Mouse (Mus musculus): ENCODE data around the gene 4930544D05Rik. TPM values are rescaled to one million over a fixed set of nuclear protein-coding genes. Genes with fewer than 3 reads are reported as not detected.

Gene 4930544D05Rik
- total RNA-seq, 1 experiment = 0.45 TPM

DNA sequence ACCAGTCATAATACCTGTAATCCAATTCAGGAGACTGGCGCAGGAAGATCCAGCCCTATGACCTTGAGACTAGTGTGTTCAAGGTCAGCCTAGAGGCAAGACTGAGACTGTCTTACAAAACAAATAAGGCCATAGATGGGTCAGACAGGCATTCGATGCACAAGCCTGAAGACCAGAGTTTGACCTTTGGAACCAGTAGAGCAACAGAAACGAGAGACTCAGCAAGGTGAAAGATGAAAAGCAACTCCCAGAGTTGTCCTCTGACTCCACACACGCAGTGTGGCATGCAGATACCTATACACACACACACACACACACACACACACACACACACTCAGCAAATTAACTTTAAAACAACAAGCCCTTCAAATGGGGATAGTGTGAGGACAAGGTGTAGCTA lies 11.2 kb downstream of the 4930544D05Rik start:
- Histone ChIP-seq H3K9me3 (ENCODE audit: control insufficient read depth, insufficient read depth, low read depth, low read length) (no peaks in the 10 kb centered on the region), H3K36me3 (ENCODE audit: control insufficient read depth, insufficient read depth, low read length, poor library complexity, severe bottlenecking) (no peaks in the 10 kb centered on the region), H3K4me3 (ENCODE audit: insufficient read depth in 1 of 2, low read depth in 1 of 2, low read length in 2 of 2, poor library complexity in 1 of 2, severe bottlenecking in 1 of 2) (no peak overlapping the region), H3K27ac (ENCODE audit: insufficient read depth, low read depth, low read length, poor library complexity, severe bottlenecking) (no peak overlapping the region), H3K4me1 (ENCODE audit: control insufficient read depth in 2 of 2, insufficient read depth in 2 of 2, low read length in 2 of 2, poor library complexity in 1 of 2) (peaks cover 4 to 18% of the 10 kb centered on the region in 2 experiments; a peak in 2 of 4 replicates), H3K9ac (ENCODE audit: insufficient read depth, low read depth, low read length, poor library complexity, severe bottlenecking) (no peak overlapping the region)
- TF ChIP-seq MAFK (IDR thresholded peaks at IDR 0.05; ENCODE audit: insufficient read depth, low read depth, low read length) = no peak
- no peak for TF ChIP-seq ZC3H11A (IDR thresholded peaks at IDR 0.05; ENCODE audit: borderline replicate concordance, low read depth, low read length)
- no peak for TF ChIP-seq HCFC1 (IDR thresholded peaks at IDR 0.05; ENCODE audit: borderline replicate concordance, insufficient read depth, low read length)
- TF ChIP-seq CHD2 (IDR thresholded peaks at IDR 0.05; ENCODE audit: low read depth, low read length) = no peak
- no peak for TF ChIP-seq ZNF384 (IDR thresholded peaks at IDR 0.05; ENCODE audit: low read depth, low read length)
- in situ Hi-C loops (cut with MboI; ENCODE audit: low sequenced_read_pairs in 2 of 2, unreplicated experiment in 2 of 2) = loop anchor here in 1 of 2 experiments (10.0 kb wide), 1 partner anchor 128 kb away; no protein-coding TSS in a partner anchor
- no peak for DNase-seq (ENCODE audit: low read depth, low spot score)

DNA sequence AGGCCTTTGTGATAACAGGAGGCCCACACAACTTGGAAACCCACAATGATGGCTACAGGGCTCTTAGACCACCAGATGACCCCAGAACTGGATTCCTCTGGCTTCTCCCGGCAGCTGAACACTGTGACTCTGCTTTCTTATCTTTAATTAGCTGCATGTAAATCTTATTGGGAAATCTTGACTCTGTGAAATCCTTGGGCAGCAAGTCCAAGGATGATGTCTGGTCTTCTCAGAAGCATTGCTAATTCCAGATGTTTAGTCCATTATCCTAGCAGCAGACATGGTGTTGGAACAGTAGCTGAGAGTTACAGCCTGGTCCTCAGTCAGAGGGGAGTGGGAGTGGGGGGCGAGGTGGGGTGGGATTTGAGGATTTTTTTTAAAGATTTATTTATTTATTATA lies 12.8 kb downstream of the 4930544D05Rik start:
- TF ChIP-seq CHD2 (IDR thresholded peaks at IDR 0.05; ENCODE audit: low read depth, low read length) (no peak), HCFC1 (IDR thresholded peaks at IDR 0.05; ENCODE audit: borderline replicate concordance, insufficient read depth, low read length) (no peak), ZC3H11A (IDR thresholded peaks at IDR 0.05; ENCODE audit: borderline replicate concordance, low read depth, low read length) (no peak), ZNF384 (IDR thresholded peaks at IDR 0.05; ENCODE audit: low read depth, low read length) (no peak), MAFK (IDR thresholded peaks at IDR 0.05; ENCODE audit: insufficient read depth, low read depth, low read length) (no peak)
- no peak overlapping the region for H3K27ac ChIP-seq (ENCODE audit: insufficient read depth, low read depth, low read length, poor library complexity, severe bottlenecking)
- DNase-seq (ENCODE audit: low read depth, low spot score) = no peak
- no peaks in the 10 kb centered on the region for H3K36me3 ChIP-seq (ENCODE audit: control insufficient read depth, insufficient read depth, low read length, poor library complexity, severe bottlenecking)
- no peak overlapping the region for H3K9ac ChIP-seq (ENCODE audit: insufficient read depth, low read depth, low read length, poor library complexity, severe bottlenecking)
- no peak overlapping the region for H3K4me3 ChIP-seq (ENCODE audit: insufficient read depth in 1 of 2, low read depth in 1 of 2, low read length in 2 of 2, poor library complexity in 1 of 2, severe bottlenecking in 1 of 2)
- in situ Hi-C loops (cut with MboI; ENCODE audit: low sequenced_read_pairs in 2 of 2, unreplicated experiment in 2 of 2) = loop anchor here in 1 of 2 experiments (10.0 kb wide), 1 partner anchor 126 kb away; no protein-coding TSS in a partner anchor
- no peaks in the 10 kb centered on the region for H3K9me3 ChIP-seq (ENCODE audit: control insufficient read depth, insufficient read depth, low read depth, low read length)
- H3K4me1 ChIP-seq (ENCODE audit: control insufficient read depth in 2 of 2, insufficient read depth in 2 of 2, low read length in 2 of 2, poor library complexity in 1 of 2) = peaks cover 4 to 11% of the 10 kb centered on the region in 2 experiments; a peak in 1 of 4 replicates

DNA sequence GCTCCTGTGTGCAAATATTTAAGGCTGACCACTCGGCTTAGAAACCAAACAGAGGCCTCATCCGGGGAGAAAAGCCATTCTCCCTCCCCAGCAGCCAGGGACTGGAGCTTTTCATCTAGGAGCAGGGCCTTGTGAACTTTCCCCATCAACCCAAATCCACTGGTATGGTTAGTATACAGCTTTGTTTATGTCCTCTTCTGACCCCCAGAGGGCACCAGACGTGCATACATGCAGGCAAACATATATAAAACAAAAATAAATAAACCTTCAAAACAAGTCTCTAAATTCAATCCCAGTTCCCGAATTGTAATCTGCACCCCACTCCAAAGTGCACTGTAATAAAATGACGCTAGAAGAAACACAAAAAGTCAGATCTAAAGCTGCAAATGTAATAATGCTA lies 13.9 kb downstream of the 4930544D05Rik start:
- Histone ChIP-seq H3K4me3 (ENCODE audit: insufficient read depth in 1 of 2, low read depth in 1 of 2, low read length in 2 of 2, poor library complexity in 1 of 2, severe bottlenecking in 1 of 2) (no peak overlapping the region), H3K9ac (ENCODE audit: insufficient read depth, low read depth, low read length, poor library complexity, severe bottlenecking) (no peak overlapping the region), H3K4me1 (ENCODE audit: control insufficient read depth in 2 of 2, insufficient read depth in 2 of 2, low read length in 2 of 2, poor library complexity in 1 of 2) (peaks cover 4 to 11% of the 10 kb centered on the region in 2 experiments; a peak in 1 of 4 replicates), H3K36me3 (ENCODE audit: control insufficient read depth, insufficient read depth, low read length, poor library complexity, severe bottlenecking) (no peaks in the 10 kb centered on the region), H3K9me3 (ENCODE audit: control insufficient read depth, insufficient read depth, low read depth, low read length) (no peaks in the 10 kb centered on the region), H3K27ac (ENCODE audit: insufficient read depth, low read depth, low read length, poor library complexity, severe bottlenecking) (no peak overlapping the region)
- no peak for DNase-seq (ENCODE audit: low read depth, low spot score)
- in situ Hi-C loops (cut with MboI; ENCODE audit: low sequenced_read_pairs in 2 of 2, unreplicated experiment in 2 of 2) = loop anchor here in 1 of 2 experiments (10.0 kb wide), 1 partner anchor 125 kb away; no protein-coding TSS in a partner anchor
- TF ChIP-seq ZC3H11A (IDR thresholded peaks at IDR 0.05; ENCODE audit: borderline replicate concordance, low read depth, low read length) (no peak), MAFK (IDR thresholded peaks at IDR 0.05; ENCODE audit: insufficient read depth, low read depth, low read length) (no peak), CHD2 (IDR thresholded peaks at IDR 0.05; ENCODE audit: low read depth, low read length) (no peak), HCFC1 (IDR thresholded peaks at IDR 0.05; ENCODE audit: borderline replicate concordance, insufficient read depth, low read length) (no peak), ZNF384 (IDR thresholded peaks at IDR 0.05; ENCODE audit: low read depth, low read length) (no peak)

DNA sequence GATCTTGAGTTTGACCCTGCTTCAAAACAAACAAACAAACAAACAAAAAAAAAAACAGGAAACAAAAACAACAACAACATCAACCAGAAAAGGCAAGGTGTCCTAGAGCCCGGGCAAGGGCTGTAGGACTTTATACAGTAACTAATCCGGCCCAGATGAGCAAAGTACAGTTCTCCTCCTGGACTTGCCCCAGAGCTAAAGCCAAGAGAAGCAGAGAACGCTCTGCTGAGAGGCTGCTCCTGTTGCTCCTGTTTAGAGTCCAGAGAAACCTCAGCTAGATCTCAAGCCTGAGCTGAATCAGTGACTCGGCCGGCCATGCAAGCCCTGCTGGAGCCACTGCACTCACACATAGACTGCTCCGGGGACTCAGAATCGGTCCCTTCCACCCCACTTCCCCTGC lies 14.5 kb downstream of the 4930544D05Rik start:
- DNase-seq (ENCODE audit: low read depth, low spot score) = no peak
- Histone ChIP-seq H3K4me1 (ENCODE audit: control insufficient read depth in 2 of 2, insufficient read depth in 2 of 2, low read length in 2 of 2, poor library complexity in 1 of 2) (peaks cover 4 to 10% of the 10 kb centered on the region in 2 experiments; a peak in 1 of 4 replicates), H3K4me3 (ENCODE audit: insufficient read depth in 1 of 2, low read depth in 1 of 2, low read length in 2 of 2, poor library complexity in 1 of 2, severe bottlenecking in 1 of 2) (no peak overlapping the region), H3K9ac (ENCODE audit: insufficient read depth, low read depth, low read length, poor library complexity, severe bottlenecking) (peak overlapping the region; percentile 43; the same call in 1 of the 2 replicates), H3K27ac (ENCODE audit: insufficient read depth, low read depth, low read length, poor library complexity, severe bottlenecking) (no peak overlapping the region), H3K36me3 (ENCODE audit: control insufficient read depth, insufficient read depth, low read length, poor library complexity, severe bottlenecking) (no peaks in the 10 kb centered on the region), H3K9me3 (ENCODE audit: control insufficient read depth, insufficient read depth, low read depth, low read length) (no peaks in the 10 kb centered on the region)
- no peak for TF ChIP-seq ZNF384 (IDR thresholded peaks at IDR 0.05; ENCODE audit: low read depth, low read length)
- TF ChIP-seq CHD2 (IDR thresholded peaks at IDR 0.05; ENCODE audit: low read depth, low read length) = no peak
- no peak for TF ChIP-seq ZC3H11A (IDR thresholded peaks at IDR 0.05; ENCODE audit: borderline replicate concordance, low read depth, low read length)
- no peak for TF ChIP-seq MAFK (IDR thresholded peaks at IDR 0.05; ENCODE audit: insufficient read depth, low read depth, low read length)
- TF ChIP-seq HCFC1 (IDR thresholded peaks at IDR 0.05; ENCODE audit: borderline replicate concordance, insufficient read depth, low read length) = no peak
- in situ Hi-C loops (cut with MboI; ENCODE audit: low sequenced_read_pairs in 2 of 2, unreplicated experiment in 2 of 2) = no loop called here

Data from ES-E14 (cell line).